Mouse (Mus musculus): ENCODE measurements around the gene Tff2. TPM values are rescaled to one million over a fixed set of nuclear protein-coding genes. Genes with fewer than 3 reads are reported as not detected.

Tff2 gene
- total RNA-seq, 2 experiments from 2014 or later, result not detected

DNA sequence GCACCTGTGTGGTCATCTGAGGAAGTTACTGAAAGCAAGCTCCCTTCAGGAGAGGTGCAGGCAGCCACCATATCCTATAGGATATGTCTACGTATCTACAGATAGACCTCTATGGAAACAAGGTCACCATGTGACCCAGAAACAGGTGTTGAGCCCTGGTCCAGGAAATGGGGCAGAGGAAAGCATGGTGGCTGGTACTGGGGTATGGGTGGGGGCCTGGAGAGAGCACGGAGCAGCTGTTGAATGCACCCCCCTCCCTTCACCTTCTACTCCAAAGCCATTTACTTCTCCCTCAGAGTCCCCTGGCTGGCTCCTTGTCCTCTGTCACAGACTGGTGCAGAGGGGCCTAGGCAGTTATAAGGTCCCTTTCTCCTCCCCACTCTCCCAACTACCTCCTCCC, 19.7 kb upstream of the Tff2 start:
- no peak for DNase-seq (ENCODE audit: extremely low spot score in 1 of 2, low spot score in 2 of 2)
- TF ChIP-seq CTCF (IDR thresholded peaks at IDR 0.05), result no peak

DNA sequence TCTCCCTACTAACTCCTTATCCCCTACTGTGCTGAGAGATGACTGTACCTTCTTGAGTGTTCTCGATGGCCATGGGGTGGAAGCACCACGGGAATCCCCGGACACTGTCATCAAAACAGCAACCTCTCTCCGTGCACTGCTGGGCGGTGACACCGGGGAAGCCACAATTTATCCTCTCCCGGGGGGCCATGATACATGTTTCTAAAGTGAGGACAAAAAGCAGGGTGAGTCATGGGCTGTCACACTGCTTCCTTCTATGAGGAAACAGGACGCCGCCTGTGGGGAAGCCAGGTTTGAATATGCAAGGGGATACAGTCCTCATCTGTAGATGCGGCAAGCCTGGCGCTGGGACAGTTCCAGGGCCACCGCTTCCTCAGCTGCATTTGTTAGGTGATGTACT, 18.5 kb upstream of the Tff2 start:
- no peak overlapping the region for H3K4me3 ChIP-seq
- no peak for TF ChIP-seq CTCF (IDR thresholded peaks at IDR 0.05)
- DNase-seq (ENCODE audit: extremely low spot score in 1 of 2, low spot score in 2 of 2), result no peak
- no peak overlapping the region for H3K27ac ChIP-seq
- intact Hi-C loops (cut with DNase I), result loop anchor here (10.0 kb wide), 1 partner anchor 448 kb away; no protein-coding TSS in a partner anchor

More for the DNA sequence above, 19.7 kb upstream of the Tff2 start:
- H3K27ac ChIP-seq, result no peak overlapping the region
- H3K4me3 ChIP-seq, result no peak overlapping the region
- intact Hi-C loops (cut with DNase I), result loop anchor here (10.0 kb wide), 1 partner anchor 449 kb away; no protein-coding TSS in a partner anchor

DNA sequence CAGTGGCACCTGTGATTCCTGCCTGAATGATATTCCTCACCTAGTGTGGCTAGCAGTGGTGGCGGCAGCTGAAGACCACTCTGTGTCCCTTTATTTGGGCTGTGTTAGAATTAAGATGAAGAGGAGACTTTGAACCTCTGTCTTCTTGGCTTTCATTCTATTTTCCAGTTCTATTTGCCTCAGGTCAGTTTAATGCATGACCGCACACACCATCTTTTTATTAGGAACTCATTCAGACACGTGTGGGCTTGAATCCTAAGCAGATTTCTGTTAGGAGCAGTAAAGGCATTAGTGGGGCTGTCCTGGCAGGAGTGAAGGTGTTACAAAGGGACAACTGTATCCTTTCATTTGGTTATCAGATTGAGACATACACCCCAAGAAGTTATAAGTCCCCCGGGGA, 16.2 kb upstream of the Tff2 start:
- Histone ChIP-seq H3K27ac (no peak overlapping the region), H3K4me3 (no peak overlapping the region)
- intact Hi-C loops (cut with DNase I), result loop anchor here (10.0 kb wide), 1 partner anchor 445 kb away; no protein-coding TSS in a partner anchor
- no peak for DNase-seq (ENCODE audit: extremely low spot score in 1 of 2, low spot score in 2 of 2)
- no peak for TF ChIP-seq CTCF (IDR thresholded peaks at IDR 0.05)

DNA sequence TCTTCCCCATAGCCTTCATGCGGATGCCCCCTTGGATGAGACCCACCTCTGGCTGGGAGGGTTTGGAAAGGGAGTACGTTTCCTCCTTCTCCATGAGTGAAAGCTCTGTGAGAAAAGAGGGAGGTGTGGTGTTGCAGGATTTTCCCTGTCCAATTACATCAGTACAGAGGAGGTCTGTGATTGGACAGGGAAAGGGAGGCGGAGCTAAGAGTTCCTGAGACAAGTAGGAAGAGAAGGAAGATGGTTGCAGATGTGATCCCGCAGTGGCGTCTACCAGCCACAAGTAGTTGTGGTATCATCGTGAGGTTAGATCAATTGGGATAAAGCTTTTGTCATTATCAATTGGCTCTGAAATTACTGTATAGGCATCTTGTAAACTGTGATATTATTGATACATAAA, 13.8 kb upstream of the Tff2 start:
- no peak for TF ChIP-seq CTCF (IDR thresholded peaks at IDR 0.05)
- Histone ChIP-seq H3K27ac (no peak overlapping the region), H3K4me3 (no peak overlapping the region)
- DNase-seq (ENCODE audit: extremely low spot score in 1 of 2, low spot score in 2 of 2), result no peak
- intact Hi-C loops (cut with DNase I), result no loop called here

DNA sequence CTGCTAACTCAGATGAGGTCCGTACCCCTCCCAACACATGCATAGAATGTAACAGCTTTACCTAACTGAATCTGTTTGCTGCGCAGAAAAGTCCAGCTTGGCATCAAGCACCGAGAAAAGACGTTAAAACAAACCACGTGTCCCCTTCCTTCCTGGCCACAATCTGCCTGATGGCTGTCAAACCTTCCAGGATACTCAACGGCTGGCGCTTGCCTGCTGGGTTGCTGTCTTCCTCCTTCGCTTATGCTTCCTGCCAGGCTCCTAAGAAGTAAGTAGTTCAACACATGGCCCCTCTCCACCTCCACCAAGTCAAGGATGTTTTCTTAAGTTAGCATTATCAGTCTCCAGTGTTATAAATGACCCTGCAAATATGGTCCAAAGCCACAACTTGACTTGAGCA, 9.7 kb upstream of the Tff2 start:
- no peak for TF ChIP-seq CTCF (IDR thresholded peaks at IDR 0.05)
- no peak for DNase-seq (ENCODE audit: extremely low spot score in 1 of 2, low spot score in 2 of 2)
- Histone ChIP-seq H3K4me3 (no peak overlapping the region), H3K27ac (no peak overlapping the region)
- intact Hi-C loops (cut with DNase I), result no loop called here

DNA sequence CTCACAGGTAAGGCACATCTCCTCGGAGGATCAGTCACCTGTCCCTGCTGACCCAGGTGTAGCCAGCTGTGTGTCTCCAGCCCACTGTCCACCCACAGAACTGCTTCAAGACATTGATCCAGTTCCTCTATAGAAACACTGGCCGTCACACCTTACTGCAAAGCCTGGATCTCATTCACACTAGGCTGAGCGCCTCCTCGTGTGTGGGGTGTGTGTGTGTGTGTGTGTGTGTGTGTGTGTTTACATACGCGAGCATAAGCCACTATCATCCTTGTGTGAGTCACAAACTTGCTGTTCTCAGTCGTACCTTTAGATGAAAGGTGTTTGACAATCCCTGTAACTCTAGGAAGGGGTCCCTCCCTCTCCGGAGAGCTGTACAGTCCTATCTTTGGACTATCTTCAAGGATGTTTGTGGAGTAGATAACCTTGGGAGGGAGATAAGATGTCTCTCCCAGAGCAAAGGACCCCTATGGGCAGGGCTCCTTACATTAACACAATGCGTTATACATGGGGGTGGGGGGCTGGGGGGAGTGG, 9.0 kb upstream of the Tff2 start:
- intact Hi-C loops (cut with DNase I), result no loop called here
- H3K4me3 ChIP-seq, result no peak overlapping the region
- DNase-seq (ENCODE audit: extremely low spot score in 1 of 2, low spot score in 2 of 2), result no peak
- no peak for TF ChIP-seq CTCF (IDR thresholded peaks at IDR 0.05)
- no peak overlapping the region for H3K27ac ChIP-seq

DNA sequence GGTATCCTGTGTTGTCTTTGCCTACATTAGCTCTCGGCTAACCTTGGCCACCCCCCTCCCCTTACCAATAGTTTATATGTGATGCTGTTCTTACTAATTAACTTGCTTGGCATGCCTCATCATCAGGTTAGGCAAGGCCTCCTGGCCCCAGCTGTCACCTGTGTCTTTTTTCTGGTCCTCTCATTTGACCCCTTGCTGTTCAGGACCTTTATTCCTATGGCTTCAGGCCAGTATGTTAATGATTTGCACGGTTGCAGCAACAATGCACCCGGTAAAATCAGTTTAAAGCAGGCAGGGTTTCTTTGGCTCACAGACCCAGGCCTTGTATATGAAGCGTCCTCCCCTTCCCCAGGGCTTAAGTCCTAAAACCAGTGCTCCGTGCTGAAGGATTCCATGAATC, 8.4 kb upstream of the Tff2 start:
- intact Hi-C loops (cut with DNase I), result no loop called here
- Histone ChIP-seq H3K27ac (no peak overlapping the region), H3K4me3 (no peak overlapping the region)
- no peak for DNase-seq (ENCODE audit: extremely low spot score in 1 of 2, low spot score in 2 of 2)
- no peak for TF ChIP-seq CTCF (IDR thresholded peaks at IDR 0.05)

DNA sequence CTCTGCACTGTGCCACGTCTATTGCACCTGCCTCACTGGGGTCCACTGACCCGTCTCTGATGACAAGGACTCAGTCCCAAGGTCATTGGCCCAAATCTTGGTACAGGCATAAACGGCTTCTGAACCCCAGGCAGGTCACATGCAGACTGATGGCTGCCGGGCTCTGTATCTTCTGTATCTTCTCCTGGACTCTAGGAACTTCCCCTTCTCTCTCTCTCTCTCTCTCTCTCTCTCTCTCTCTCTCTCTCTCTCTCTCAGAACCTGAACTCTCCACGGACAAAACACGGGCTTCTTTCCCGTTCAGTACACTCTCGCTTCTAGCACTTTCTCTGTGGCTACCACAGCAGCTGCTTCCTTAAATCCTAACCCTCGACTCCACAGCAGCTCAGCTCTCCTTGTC, 1.9 kb upstream of the Tff2 start:
- no peak for TF ChIP-seq CTCF (IDR thresholded peaks at IDR 0.05)
- no peak for DNase-seq (ENCODE audit: extremely low spot score in 1 of 2, low spot score in 2 of 2)
- Histone ChIP-seq H3K27ac (no peak overlapping the region), H3K4me3 (no peak overlapping the region)
- intact Hi-C loops (cut with DNase I), result no loop called here

DNA sequence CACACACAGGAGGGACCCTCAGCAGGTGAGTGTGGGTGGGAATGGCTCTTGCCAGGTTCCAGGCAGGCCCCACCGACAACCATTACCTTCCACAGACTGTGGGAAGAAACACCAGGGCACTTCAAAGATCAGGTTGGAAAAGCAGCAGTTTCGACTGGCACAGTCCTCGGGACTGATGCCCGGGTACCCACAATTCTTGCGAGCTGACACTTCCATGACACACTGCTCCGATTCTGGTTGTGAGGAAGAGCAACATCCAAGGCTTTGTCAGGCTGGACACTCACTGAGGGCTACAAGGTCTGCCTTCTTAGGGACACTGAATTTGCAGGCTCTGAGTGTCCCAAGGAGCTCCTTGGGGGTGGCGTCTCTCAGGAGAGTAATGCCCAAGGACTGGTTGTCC, 2.0 kb downstream of the Tff2 start:
- no peak overlapping the region for H3K4me3 ChIP-seq
- no peak for TF ChIP-seq CTCF (IDR thresholded peaks at IDR 0.05)
- no peak for DNase-seq (ENCODE audit: extremely low spot score in 1 of 2, low spot score in 2 of 2)
- intact Hi-C loops (cut with DNase I), result no loop called here
- H3K27ac ChIP-seq, result no peak overlapping the region

DNA sequence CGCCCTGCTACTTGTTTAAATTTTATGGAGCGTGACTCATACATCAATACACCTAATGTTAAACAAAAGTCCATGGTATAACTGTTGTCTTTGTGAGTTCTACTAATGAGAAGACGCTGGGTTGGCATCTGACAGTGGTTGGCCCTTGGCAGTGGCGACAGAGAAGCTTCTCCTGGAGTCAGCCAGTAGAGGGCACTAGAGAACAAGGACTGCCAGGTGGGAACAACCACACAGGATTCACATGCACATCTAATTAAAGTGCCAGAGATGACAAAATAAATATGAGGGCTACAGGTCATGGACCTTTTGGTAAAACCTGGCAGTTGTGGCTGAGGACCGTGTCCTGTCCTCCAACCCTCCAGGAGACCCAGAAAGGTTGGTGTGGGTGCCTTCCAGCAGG, 5.7 kb downstream of the Tff2 start:
- Histone ChIP-seq H3K4me3 (no peak overlapping the region), H3K27ac (no peak overlapping the region)
- intact Hi-C loops (cut with DNase I), result loop anchor here (1.0 to 5.0 kb wide), 4 partner anchors 49 to 354 kb away; no protein-coding TSS in a partner anchor
- peak; percentile 48 to 66 for DNase-seq (ENCODE audit: extremely low spot score in 1 of 2, low spot score in 2 of 2)
- peak; percentile 82 for TF ChIP-seq CTCF (IDR thresholded peaks at IDR 0.05)

DNA sequence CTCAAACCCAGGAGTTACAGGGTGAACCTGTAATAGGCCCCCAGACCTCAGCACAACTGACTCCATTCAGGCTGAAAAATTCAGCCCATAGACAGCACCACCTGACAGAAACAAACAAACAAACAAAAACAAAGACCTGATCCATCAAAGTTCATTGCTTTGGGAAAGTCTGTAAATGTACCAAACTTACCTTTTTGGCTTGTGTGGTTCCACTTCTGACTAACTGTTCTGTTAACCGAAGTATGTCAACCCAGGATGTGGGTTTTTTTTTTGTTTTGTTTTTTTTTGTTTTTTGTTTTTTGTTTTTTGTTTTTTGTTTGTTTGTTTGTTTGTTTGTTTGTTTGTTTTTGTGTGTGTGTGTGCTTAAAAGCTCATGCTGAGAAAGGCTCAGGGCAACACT, 7.3 kb downstream of the Tff2 start:
- intact Hi-C loops (cut with DNase I), result loop anchor here (5.0 kb wide), 2 partner anchors 165 to 355 kb away; no protein-coding TSS in a partner anchor
- no peak for DNase-seq (ENCODE audit: extremely low spot score in 1 of 2, low spot score in 2 of 2)
- Histone ChIP-seq H3K27ac (no peak overlapping the region), H3K4me3 (no peak overlapping the region)
- no peak for TF ChIP-seq CTCF (IDR thresholded peaks at IDR 0.05)

DNA sequence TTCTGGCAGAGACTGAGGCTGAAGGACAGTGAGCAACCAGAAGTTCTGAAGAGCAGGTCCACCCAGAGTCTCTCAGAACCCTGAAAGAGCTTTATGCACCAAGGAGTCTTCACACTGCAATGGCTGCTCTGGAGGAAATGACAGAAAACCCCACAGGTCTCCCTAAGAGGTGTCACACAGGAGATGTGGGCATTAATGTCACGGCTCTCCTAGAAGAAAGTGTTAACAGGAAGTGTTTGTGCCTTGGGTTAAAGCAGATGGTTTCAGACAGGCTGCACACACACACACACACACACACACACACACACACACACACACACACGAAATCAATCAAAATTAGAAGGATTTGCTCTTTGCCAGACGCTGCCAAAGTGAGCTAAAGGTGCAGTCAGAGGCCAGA, 7.8 kb downstream of the Tff2 start:
- no peak overlapping the region for H3K4me3 ChIP-seq
- H3K27ac ChIP-seq, result no peak overlapping the region
- TF ChIP-seq CTCF (IDR thresholded peaks at IDR 0.05), result no peak
- intact Hi-C loops (cut with DNase I), result loop anchor here (5.0 kb wide), 2 partner anchors 166 to 356 kb away; no protein-coding TSS in a partner anchor
- DNase-seq (ENCODE audit: extremely low spot score in 1 of 2, low spot score in 2 of 2), result no peak

DNA sequence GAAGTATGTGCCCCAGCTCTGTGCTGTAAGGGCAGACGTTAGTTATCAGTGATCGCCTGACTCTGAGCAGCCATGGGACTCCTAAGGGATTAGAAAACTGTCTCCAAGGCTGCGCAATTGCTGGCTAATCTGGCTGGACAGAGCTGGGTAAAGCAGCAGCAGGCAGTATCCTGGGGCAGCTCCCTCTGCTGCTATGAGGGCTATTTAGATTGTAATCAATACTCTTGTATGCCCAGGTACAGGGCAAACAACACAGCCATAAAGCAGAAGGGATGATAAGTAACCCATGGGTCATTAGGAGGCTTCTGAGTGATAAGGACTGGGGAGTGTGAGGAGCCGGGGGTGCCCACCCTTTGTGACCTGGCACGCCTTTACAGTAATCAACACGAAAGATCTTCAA, 9.2 kb downstream of the Tff2 start:
- Histone ChIP-seq H3K27ac (no peak overlapping the region), H3K4me3 (no peak overlapping the region)
- intact Hi-C loops (cut with DNase I), result loop anchor here (5.0 kb wide), 3 partner anchors 142 to 357 kb away; partner anchors contain the start of gene Rsph1
- DNase-seq (ENCODE audit: extremely low spot score in 1 of 2, low spot score in 2 of 2), result no peak
- no peak for TF ChIP-seq CTCF (IDR thresholded peaks at IDR 0.05)
